Mouse (Mus musculus) heart, adult 11 months (tissue): ENCODE data around the gene Kif11.

Experiments used
- DNase-seq: peaks from one replicate; pipeline ENCODE4 v3.0.0; 2022

Gene Kif11

DNA sequence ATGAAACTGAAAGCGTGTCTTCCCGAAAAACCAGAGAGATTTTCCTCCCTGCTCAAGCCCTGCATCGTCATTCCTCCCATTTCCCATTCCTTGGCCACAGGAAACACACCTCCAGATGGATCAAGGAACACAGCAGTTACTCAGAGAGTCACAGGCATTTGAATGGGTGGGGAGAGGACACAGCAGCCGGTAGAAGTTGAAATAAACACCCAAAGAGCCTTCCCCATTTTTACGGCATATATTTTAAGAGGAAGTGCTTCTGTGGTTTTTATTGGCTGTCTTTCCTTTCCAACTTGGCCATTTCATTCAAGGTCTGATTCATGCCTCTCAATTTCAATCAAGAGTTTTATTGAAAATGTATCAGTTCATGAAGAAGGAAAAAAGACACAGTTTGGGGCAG lies 72.0 kb downstream of the Kif11 start:
- DNase-seq, result peak; percentile 85

DNA sequence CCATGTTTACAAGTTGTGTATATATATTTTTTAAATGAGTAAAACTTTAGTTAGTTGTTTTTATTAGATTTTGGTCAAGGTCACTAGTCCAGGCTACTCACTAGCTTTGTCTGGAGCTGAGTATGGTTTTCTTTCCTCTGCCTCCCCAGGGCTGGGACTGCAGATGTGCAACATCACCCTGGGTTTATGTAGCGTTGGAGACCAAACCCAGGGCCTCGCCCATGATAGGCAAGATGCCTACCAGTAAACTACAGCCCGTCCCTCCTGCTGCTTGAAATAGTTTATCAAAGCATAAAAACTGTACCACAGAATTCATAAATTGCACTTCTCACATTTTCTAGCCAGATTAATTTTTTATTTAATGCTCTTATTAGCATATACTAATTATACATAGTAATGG lies 73.0 kb downstream of the Kif11 start:
- DNase-seq, result peak; percentile 36

DNA sequence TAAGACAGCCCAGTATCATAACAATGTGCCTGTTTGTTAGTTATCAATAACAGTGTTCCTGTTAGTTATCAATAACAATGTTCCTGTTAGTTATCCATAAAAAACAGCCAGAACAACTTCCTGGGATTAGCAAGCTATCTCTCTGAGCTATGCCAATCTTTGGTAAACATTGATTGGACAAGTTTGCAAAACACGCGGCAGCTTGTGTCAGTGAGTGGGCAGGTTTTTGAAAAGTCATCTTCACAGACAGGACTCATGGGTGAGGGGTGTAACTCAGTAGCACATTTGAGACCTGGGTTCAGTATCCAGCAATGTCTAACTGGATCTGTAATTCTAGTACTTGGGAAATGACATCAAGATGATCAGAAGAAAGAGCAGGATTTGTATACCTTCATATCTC lies 79.3 kb downstream of the Kif11 start:
- DNase-seq, result peak; percentile 51

DNA sequence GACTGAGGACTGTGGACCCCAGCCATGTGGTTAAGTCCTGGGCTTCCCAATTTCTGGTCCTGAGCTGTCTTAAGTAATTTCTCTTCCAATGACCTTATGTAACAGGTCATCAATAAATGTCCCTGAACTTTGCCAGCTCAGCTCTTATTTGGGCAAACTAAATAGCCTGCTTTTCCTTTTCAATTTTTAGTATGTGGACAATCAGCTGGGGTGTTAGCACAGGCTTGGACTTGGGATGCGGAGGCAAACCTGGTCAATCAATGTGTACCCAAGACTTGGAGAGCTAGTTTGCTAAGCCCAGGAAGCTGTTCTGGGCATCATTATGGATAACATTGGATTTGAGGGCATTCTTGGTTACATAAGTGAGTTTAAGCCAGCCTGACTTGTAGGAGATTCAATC lies 79.8 kb downstream of the Kif11 start:
- DNase-seq, result peak; percentile 25

DNA sequence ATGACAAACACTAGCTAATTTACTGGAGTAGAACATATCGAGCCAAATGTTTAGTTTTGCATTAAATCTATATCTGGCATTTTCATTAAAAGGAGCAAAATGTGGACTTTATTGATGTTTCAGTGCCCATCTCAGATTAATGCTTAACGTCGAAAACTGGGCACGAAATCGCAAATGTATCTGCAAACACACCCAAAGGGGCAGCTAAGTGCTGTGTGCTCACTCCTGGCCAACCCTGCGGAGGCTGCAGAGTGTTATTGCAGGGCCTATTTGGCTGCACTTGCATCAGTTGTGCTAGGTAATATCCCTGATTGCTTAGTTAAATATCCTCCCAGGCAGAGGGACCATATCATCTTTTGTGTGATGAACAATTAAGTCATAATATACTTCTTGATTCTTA lies 81.8 kb downstream of the Kif11 start:
- DNase-seq, result peak; percentile 30

DNA sequence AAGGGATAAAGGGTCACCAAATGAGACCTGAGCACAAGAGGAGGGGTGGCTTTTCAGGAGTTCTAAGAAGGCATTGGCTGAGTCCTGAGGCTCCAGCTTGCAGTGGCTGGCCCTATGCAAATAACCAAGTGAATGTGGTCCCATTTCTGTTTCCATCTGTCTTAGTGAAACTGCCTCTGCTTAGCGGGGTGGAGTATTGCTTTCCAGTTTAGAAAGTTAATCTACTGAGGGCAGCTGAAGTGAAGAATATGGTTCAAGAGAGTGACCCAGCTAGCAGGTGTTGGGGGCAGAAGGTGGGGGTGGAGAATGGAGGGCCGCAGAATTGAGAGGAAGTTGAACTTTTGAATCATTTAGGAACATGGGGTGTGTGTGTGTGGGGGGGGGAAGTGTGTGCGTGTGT lies 90.2 kb downstream of the Kif11 start:
- DNase-seq, result peak; percentile 74

DNA sequence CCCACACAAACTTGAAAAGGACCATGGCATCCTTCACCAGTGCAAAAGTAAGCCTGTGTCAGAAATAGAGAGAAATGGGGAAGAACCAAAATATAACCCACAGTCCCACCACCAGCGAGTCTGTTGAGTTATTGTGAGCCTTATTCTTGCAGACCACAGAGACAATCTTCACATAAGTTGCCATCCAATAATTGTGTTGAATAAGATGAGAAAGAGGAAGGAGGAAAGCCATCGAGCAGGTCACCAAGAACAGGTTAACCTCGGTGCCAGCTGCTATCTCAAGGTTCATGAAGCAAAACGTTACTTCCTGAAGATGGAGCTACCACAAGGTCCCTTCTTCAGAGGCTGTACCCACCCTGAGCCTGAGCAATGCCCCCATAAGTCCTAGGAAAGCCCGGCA lies 90.8 kb downstream of the Kif11 start:
- DNase-seq, result peak; percentile 82

DNA sequence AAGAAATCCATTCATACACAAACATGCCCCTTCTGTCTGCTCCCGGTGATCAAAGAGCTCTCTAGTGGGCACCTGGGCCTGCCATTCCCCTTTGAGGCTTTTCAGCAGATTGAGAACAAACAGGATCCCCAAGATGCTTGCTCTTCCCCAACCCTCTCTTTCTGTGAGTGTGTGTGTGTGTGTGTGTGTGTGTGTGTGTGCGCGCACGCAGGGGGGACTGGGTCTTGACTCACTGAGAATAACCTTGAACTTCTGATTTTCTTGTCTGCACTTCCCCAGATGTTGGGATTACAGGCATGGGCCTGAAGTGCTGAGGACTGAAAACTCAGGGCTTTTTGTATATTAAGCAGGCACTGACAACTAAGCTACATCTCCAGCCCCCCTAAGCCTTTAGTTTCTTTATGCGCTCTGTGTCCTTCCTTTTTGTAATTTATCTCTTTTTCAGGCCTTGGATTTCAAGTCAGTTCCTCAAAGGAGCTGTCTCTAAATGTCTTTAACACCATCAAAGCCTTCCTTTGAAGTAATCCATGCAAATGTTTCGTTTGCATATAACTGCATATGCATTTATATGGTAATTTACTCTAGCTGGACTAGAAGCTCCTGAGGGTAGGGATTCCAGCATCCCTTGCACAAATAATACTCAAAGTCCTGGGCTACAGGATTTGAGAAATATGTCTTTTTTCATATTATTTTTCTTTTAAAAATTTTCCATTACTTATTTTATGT lies 92.8 kb downstream of the Kif11 start:
- DNase-seq, result peak; percentile 44
